9 mouse cellular contexts compared by ENCODE assay signal in the genomic region with DNA sequence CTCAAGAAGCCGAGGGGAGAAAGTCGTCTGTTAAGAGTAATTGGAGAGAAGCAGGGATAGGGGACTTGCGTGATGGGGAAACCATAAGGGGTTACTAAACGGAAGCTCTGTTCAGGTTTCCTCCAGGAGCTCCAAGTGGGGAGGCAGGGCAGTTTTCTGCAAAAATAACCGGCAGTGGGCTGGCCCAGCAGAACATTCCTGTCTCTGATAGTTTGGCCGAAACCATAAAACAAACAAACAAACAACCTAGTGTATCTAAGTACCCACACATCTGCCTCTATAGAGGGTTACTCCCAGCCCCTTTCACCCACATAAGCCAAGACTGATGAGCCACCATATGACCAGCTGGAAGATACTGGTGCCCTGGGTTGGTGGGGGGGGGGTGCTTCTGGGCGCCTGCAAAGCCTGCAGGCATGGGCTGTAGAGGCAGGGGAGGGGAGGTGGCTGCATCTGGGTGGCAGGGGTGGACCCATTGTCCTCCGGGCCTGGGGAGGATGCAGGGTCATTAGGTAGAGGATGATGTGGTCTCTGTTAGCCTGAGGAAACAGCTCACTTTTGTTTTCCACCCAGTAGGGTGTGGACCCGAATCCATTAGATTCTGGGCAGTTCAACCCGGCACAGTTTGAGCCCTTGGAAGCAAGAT. TPM values are rescaled to one million over a fixed set of nuclear protein-coding genes. Genes with fewer than 3 reads are reported as not detected.
A peak's percentile ranks its signal among the peaks of the same experiment; 100 is the strongest.
DNase-seq lines count a peak whose midpoint lies in the region; ATAC-seq lines count a peak whose summit lies in the region.
"Had no signal": no experiment of that assay in that cellular context is flagged by ENCODE, and none has a peak within 500 bp of the region (broad histone marks: within the 10 kb centered on the region; RNA-seq: fewer than 3 reads in every experiment).

No protein-coding gene starts in this region.

- H3K27ac ChIP-seq in heart, embryonic 10.5 days = peak overlapping the region; percentile 42; the same call in 1 of the 2 replicates
- no peak overlapping the region for H3K27ac ChIP-seq in heart, embryonic 12.5 days (ENCODE audit: poor library complexity, severe bottlenecking)
- peak overlapping the region; percentile 62 for H3K27ac ChIP-seq in forebrain, embryonic 10.5 days
- H3K27ac ChIP-seq in limb, embryonic 12.5 days = peak overlapping the region; percentile 12; the same call in 1 of the 2 replicates

- no peaks in the 10 kb centered on the region for H3K27me3 ChIP-seq in heart, embryonic 10.5 days (ENCODE audit: insufficient read depth, poor library complexity, severe bottlenecking)
- no peaks in the 10 kb centered on the region for H3K27me3 ChIP-seq in heart, embryonic 12.5 days (replicated peaks)
- H3K27me3 ChIP-seq in forebrain, embryonic 10.5 days (ENCODE audit: poor library complexity, severe bottlenecking) = peaks cover 49% of the 10 kb centered on the region
- H3K27me3 ChIP-seq in limb, embryonic 12.5 days = no peaks in the 10 kb centered on the region

- H3K9ac ChIP-seq in heart, embryonic 12.5 days = no peak overlapping the region
- peak overlapping the region; percentile 37; the same call in 1 of the 2 replicates for H3K9ac ChIP-seq in limb, embryonic 12.5 days (replicated peaks)

- no peaks in the 10 kb centered on the region for H3K36me3 ChIP-seq in heart, embryonic 10.5 days
- H3K36me3 ChIP-seq in heart, embryonic 12.5 days = no peaks in the 10 kb centered on the region
- no peaks in the 10 kb centered on the region for H3K36me3 ChIP-seq in forebrain, embryonic 10.5 days (replicated peaks)
- H3K36me3 ChIP-seq in limb, embryonic 12.5 days = peaks cover 35% of the 10 kb centered on the region

- no peak for DNase-seq in heart, embryonic 10.5 days (ENCODE audit: low spot score)
- peak; percentile 43 for DNase-seq in 3T3-L1 (ENCODE audit: low read depth, low spot score)
- DNase-seq in forebrain, embryonic 10.5 days (ENCODE audit: extremely low spot score, low spot score) = no peak
- DNase-seq in cerebellum, postnatal 25 days = no peak
- no peak for DNase-seq in layer of hippocampus, postnatal 36 days
- DNase-seq in urinary bladder, adult 2 months (ENCODE audit: low spot score) = no peak
- DNase-seq: heart, postnatal 14 days had no signal

- H3K4me2 ChIP-seq in heart, embryonic 12.5 days = no peak overlapping the region
- peak overlapping the region; percentile 37 for H3K4me2 ChIP-seq in limb, embryonic 12.5 days

- WGBS in heart, embryonic 10.5 days = 40% methylated on average over 10 of the region's 10 CpGs
- WGBS in heart, embryonic 12.5 days = 46% methylated on average over 10 of the region's 10 CpGs
- 21% methylated on average over 10 of the region's 10 CpGs for WGBS in forebrain, embryonic 10.5 days
- 22% methylated on average over 10 of the region's 10 CpGs for WGBS in limb, embryonic 12.5 days

- H3K4me1 ChIP-seq in heart, embryonic 10.5 days = peaks cover 48% of the 10 kb centered on the region
- peaks cover 35% of the 10 kb centered on the region for H3K4me1 ChIP-seq in heart, embryonic 12.5 days (replicated peaks)
- H3K4me1 ChIP-seq in forebrain, embryonic 10.5 days = peaks cover 54% of the 10 kb centered on the region
- peaks cover 63% of the 10 kb centered on the region for H3K4me1 ChIP-seq in limb, embryonic 12.5 days (replicated peaks)

- H3K4me3 ChIP-seq in heart, embryonic 10.5 days = no peak overlapping the region
- H3K4me3 ChIP-seq in heart, embryonic 12.5 days = no peak overlapping the region
- no peak overlapping the region for H3K4me3 ChIP-seq in forebrain, embryonic 10.5 days
- H3K4me3 ChIP-seq in limb, embryonic 12.5 days (replicated peaks) = no peak overlapping the region

- no peak for ATAC-seq in heart, embryonic 12.5 days (ENCODE audit: insufficient number of reproducible peaks, low FRiP score)
- no peak for ATAC-seq in limb, embryonic 12.5 days (ENCODE audit: insufficient number of reproducible peaks, insufficient read depth, low FRiP score, low TSS enrichment, low read depth)

- H3K9me3 ChIP-seq in heart, embryonic 10.5 days = no peaks in the 10 kb centered on the region
- H3K9me3 ChIP-seq in heart, embryonic 12.5 days (replicated peaks) = no peaks in the 10 kb centered on the region
- no peaks in the 10 kb centered on the region for H3K9me3 ChIP-seq in forebrain, embryonic 10.5 days
- H3K9me3 ChIP-seq in limb, embryonic 12.5 days = no peaks in the 10 kb centered on the region

RNA-seq across cellular contexts. Expression of gene Nrp2, which starts 13.9 kb away (rescaled TPM):
- polyA plus RNA-seq in heart, embryonic 10.5 days (2016; fragmentation: Nextera tagmentation; extraction: Ambion mirVana) = 7.0 and 18.0 TPM in 2 replicates
- polyA plus RNA-seq in heart, embryonic 12.5 days (2016; fragmentation: Nextera tagmentation; extraction: Ambion mirVana) = 6.0 and 6.2 TPM in 2 replicates
- 9.6 and 10.5 TPM in 2 replicates for polyA plus RNA-seq in forebrain, embryonic 10.5 days (2016; fragmentation: Nextera tagmentation; extraction: Ambion mirVana)
- 70.7 and 86.2 TPM in 2 replicates for polyA plus RNA-seq in limb, embryonic 12.5 days (2016; fragmentation: Nextera tagmentation; extraction: Ambion mirVana)
- 10 to 100 TPM; 58.8 to 66.3 TPM for total RNA-seq in layer of hippocampus, postnatal 36 days (2021)
- polyA plus RNA-seq in urinary bladder, adult 2 months (2012; rRNA removed) = 114 and 146 TPM in 2 replicates
